Mouse (Mus musculus): ENCODE results near the gene Spg11. TPM values are rescaled to one million over a fixed set of nuclear protein-coding genes. Genes with fewer than 3 reads are reported as not detected.

Spg11 gene
- polyA plus RNA-seq, 1 experiment from 2014 or later = 7.3 TPM

DNA sequence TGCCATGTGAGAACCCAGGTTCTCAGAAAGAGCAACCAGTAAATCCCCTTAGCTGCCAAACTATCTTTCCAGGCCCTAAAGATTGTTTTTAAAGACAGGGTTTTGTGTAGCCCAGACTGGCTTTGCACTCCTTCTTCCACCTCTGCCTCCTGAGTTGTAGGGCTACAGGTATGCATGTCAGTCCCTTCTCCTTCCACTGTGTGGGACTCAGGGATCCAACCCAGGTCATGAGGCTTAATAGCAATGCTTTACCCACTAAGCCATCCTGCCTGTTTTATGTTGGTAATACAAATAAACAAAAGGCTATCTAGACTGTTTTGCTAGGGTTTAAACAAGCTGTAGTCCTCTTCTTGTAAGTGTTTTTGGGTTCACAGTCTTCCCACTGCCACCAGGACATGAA lies 39.4 kb upstream of the Spg11 start:
- no peaks in the 10 kb centered on the region for H3K27me3 ChIP-seq (ENCODE audit: control insufficient read depth, insufficient read depth, low read depth, low read length)
- H3K4me1 ChIP-seq (ENCODE audit: control insufficient read depth, insufficient read depth, low read length) = no peaks in the 10 kb centered on the region
- H3K9ac ChIP-seq (ENCODE audit: low read depth, low read length) = no peak overlapping the region
- H3K9me3 ChIP-seq (replicated peaks; ENCODE audit: control insufficient read depth, low read length, poor library complexity, severe bottlenecking) = no peaks in the 10 kb centered on the region
- H3K36me3 ChIP-seq (ENCODE audit: control insufficient read depth, insufficient read depth, low read length) = 0 out of 2 replicates have a peak, but pooled peaks cover 2% of the 10 kb centered on the region
- no peak for ATAC-seq
- no peak overlapping the region for H3K4me3 ChIP-seq (ENCODE audit: low read depth, low read length)
- no peak overlapping the region for H3K4me2 ChIP-seq (ENCODE audit: low read length)
- H3K27ac ChIP-seq (ENCODE audit: low read length) = no peak overlapping the region

DNA sequence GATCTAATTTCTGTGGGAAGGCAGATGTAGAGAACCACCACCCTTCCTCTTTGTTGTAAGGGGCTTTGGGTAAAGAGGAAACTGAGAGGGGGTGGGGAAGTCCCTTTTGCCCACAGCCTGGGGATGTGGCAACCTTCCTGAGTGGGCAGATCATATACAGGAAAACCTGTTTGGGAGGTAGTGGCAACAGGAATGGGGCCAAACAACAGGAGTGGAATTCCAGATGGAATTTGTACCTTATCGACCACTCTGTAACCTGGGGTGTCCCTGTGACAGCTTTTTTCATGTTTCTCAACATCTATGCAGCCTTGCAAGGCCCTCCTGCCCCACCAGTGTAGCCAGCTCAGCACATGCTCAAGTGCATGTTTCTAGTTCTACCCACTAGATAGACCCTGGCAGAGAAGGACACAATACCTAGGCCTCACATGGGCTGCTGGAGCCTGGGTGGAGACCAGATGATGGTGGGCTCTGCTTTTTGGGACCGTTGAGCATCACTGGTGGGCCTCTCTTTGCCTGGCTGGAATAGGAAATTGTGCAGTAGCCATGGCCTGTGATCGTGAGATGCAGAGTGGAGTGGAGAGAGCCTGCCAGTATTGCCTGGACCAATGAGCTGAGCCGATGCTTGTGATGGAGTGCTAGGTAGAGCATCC lies 38.0 kb upstream of the Spg11 start:
- no peak for ATAC-seq
- no peak overlapping the region for H3K9ac ChIP-seq (ENCODE audit: low read depth, low read length)
- no peaks in the 10 kb centered on the region for H3K27me3 ChIP-seq (ENCODE audit: control insufficient read depth, insufficient read depth, low read depth, low read length)
- 0 out of 2 replicates have a peak, but pooled peaks cover 2% of the 10 kb centered on the region for H3K36me3 ChIP-seq (ENCODE audit: control insufficient read depth, insufficient read depth, low read length)
- no peak overlapping the region for H3K27ac ChIP-seq (ENCODE audit: low read length)
- no peaks in the 10 kb centered on the region for H3K9me3 ChIP-seq (replicated peaks; ENCODE audit: control insufficient read depth, low read length, poor library complexity, severe bottlenecking)
- 92% methylated on average over 4 of the region's 4 CpGs for WGBS
- H3K4me1 ChIP-seq (ENCODE audit: control insufficient read depth, insufficient read depth, low read length) = no peaks in the 10 kb centered on the region
- no peak overlapping the region for H3K4me3 ChIP-seq (ENCODE audit: low read depth, low read length)
- no peak overlapping the region for H3K4me2 ChIP-seq (ENCODE audit: low read length)

DNA sequence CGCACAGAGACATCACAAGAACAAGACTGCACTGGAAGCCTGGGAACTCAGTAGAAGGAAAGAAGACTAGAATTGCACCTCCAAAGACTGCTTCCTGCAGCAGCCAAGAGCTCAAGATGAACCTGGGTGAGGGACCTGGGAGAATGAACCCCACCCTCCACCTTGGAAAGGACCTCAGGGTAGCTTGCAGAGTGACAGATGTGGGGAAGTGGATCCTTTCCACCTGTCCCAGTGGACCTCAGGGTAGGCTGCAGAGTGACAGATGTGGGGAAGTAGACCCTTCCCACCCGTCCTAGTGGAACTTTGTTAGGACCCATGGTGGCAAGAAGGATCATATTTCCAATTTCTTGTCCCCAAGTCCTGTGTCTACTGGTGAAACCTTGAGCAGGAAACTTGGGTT lies 37.1 kb upstream of the Spg11 start:
- ATAC-seq = no peak
- 79% methylated on average over 2 of the region's 2 CpGs for WGBS
- H3K4me3 ChIP-seq (ENCODE audit: low read depth, low read length) = no peak overlapping the region

DNA sequence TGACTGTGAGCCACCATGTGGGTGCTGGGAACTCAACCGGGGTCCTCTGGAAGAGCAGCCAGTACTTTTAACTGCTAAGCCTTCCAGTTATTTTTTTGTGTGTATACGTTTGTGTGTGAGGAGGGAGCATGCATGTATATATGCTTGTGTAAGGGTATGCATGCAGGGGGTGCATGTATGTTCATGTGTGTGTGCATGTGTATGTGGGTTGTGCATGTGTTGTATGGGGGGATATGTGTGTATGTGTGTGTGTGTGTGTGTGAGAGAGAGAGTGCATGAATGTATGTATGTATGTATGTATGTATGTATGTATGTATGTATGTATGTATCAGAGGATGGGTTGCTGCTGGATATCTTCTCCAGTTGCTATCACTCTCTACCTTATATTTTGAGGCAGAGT lies 36.3 kb upstream of the Spg11 start:
- H3K36me3 ChIP-seq (ENCODE audit: control insufficient read depth, insufficient read depth, low read length) = 0 out of 2 replicates have a peak, but pooled peaks cover 2% of the 10 kb centered on the region
- no peak for ATAC-seq
- H3K27me3 ChIP-seq (ENCODE audit: control insufficient read depth, insufficient read depth, low read depth, low read length) = no peaks in the 10 kb centered on the region
- no peak overlapping the region for H3K4me3 ChIP-seq (ENCODE audit: low read depth, low read length)
- no peak overlapping the region for H3K27ac ChIP-seq (ENCODE audit: low read length)
- 93% methylated on average over 2 of the region's 2 CpGs for WGBS
- no peak overlapping the region for H3K9ac ChIP-seq (ENCODE audit: low read depth, low read length)
- H3K9me3 ChIP-seq (replicated peaks; ENCODE audit: control insufficient read depth, low read length, poor library complexity, severe bottlenecking) = no peaks in the 10 kb centered on the region
- no peak overlapping the region for H3K4me2 ChIP-seq (ENCODE audit: low read length)
- H3K4me1 ChIP-seq (ENCODE audit: control insufficient read depth, insufficient read depth, low read length) = no peaks in the 10 kb centered on the region

More for the DNA sequence above, 37.1 kb upstream of the Spg11 start:
- H3K4me2 ChIP-seq (ENCODE audit: low read length) = no peak overlapping the region
- no peaks in the 10 kb centered on the region for H3K9me3 ChIP-seq (replicated peaks; ENCODE audit: control insufficient read depth, low read length, poor library complexity, severe bottlenecking)
- no peak overlapping the region for H3K9ac ChIP-seq (ENCODE audit: low read depth, low read length)
- no peak overlapping the region for H3K27ac ChIP-seq (ENCODE audit: low read length)
- H3K4me1 ChIP-seq (ENCODE audit: control insufficient read depth, insufficient read depth, low read length) = no peaks in the 10 kb centered on the region
- H3K36me3 ChIP-seq (ENCODE audit: control insufficient read depth, insufficient read depth, low read length) = 0 out of 2 replicates have a peak, but pooled peaks cover 2% of the 10 kb centered on the region
- H3K27me3 ChIP-seq (ENCODE audit: control insufficient read depth, insufficient read depth, low read depth, low read length) = no peaks in the 10 kb centered on the region

DNA sequence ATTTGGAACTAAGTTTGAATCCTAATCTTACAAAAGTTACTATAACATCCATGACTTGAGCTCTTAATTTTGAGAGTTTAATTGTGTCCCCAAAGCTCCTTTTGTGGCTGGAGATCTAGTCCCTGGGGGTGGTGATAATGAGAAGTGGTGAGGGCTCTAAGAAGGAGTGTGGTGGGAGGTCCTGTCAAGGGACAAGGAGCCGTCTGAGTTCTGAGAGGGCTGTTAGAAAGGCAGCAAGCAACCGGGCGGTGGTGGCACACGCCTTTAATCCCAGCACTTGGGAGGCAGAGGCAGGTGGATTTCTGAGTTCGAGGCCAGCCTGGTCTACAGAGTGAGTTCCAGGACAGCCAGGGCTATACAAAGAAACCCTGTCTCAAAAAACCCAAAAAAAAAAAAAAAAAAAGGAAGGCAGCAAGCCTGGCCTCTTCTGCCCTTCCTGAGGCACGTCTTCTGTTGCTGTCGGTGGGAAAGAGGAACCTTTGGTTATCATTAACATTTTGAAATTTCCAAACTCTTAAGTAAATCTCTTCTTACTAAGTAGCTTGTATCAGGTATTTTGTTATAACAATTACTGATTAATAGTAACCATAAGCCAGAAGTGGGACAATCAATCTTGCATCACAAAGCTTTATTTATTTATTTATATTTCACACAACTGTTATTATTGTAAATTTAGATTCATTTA lies 35.6 kb upstream of the Spg11 start:
- no peaks in the 10 kb centered on the region for H3K9me3 ChIP-seq (replicated peaks; ENCODE audit: control insufficient read depth, low read length, poor library complexity, severe bottlenecking)
- no peak for ATAC-seq

DNA sequence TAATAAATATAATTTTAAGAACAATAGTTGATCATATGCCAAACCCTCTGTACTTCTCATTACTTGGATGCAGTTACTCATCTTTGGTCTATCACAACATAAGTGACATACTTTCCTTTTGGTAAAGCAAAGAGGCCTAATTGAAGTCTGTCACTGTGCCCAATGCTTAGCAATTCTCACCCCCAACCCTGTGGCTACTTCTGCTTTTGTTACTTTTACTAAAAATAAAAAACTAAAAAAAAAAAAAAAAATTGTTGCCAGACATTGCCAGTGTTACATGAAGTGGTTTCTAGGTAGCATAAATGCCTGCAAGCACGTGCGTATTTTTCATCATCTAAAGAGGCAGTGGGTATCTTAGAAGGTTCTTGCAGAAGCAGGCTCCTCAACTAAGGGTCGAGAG lies 34.7 kb upstream of the Spg11 start:
- no peak overlapping the region for H3K4me2 ChIP-seq (ENCODE audit: low read length)
- no peaks in the 10 kb centered on the region for H3K4me1 ChIP-seq (ENCODE audit: control insufficient read depth, insufficient read depth, low read length)
- ATAC-seq = no peak
- H3K9ac ChIP-seq (ENCODE audit: low read depth, low read length) = no peak overlapping the region
- WGBS = 87% methylated on average over 3 of the region's 3 CpGs
- no peak overlapping the region for H3K4me3 ChIP-seq (ENCODE audit: low read depth, low read length)
- no peaks in the 10 kb centered on the region for H3K9me3 ChIP-seq (replicated peaks; ENCODE audit: control insufficient read depth, low read length, poor library complexity, severe bottlenecking)
- 0 out of 2 replicates have a peak, but pooled peaks cover 2% of the 10 kb centered on the region for H3K36me3 ChIP-seq (ENCODE audit: control insufficient read depth, insufficient read depth, low read length)
- no peak overlapping the region for H3K27ac ChIP-seq (ENCODE audit: low read length)
- H3K27me3 ChIP-seq (ENCODE audit: control insufficient read depth, insufficient read depth, low read depth, low read length) = no peaks in the 10 kb centered on the region; the same call in 1 of the 2 replicates

More for the DNA sequence above, 35.6 kb upstream of the Spg11 start:
- WGBS = 79% methylated on average over 6 of the region's 7 CpGs
- H3K36me3 ChIP-seq (ENCODE audit: control insufficient read depth, insufficient read depth, low read length) = 0 out of 2 replicates have a peak, but pooled peaks cover 2% of the 10 kb centered on the region
- no peak overlapping the region for H3K27ac ChIP-seq (ENCODE audit: low read length)
- no peak overlapping the region for H3K4me3 ChIP-seq (ENCODE audit: low read depth, low read length)
- H3K4me2 ChIP-seq (ENCODE audit: low read length) = no peak overlapping the region
- no peaks in the 10 kb centered on the region for H3K4me1 ChIP-seq (ENCODE audit: control insufficient read depth, insufficient read depth, low read length)
- H3K27me3 ChIP-seq (ENCODE audit: control insufficient read depth, insufficient read depth, low read depth, low read length) = no peaks in the 10 kb centered on the region; the same call in 1 of the 2 replicates
- H3K9ac ChIP-seq (ENCODE audit: low read depth, low read length) = no peak overlapping the region

DNA sequence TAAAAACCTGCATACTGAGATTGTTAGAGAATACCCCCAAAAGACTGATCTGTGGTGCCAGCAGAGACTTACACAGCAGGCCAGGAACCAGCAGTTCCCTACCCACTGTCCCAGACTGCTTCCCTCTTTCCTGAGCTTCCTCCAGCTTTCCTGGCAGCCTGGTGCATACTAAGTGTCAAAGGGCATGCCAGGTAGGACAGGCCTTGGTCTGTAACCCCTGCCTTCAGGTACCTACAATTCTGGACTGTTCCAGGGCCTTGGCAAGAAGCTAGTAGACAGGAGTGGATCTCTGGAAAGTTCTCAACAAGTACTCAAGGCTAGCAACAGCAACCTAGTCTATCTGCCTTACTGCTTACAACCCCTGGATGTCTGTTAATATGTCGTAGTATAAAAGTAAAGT lies 33.0 kb upstream of the Spg11 start:
- H3K36me3 ChIP-seq (ENCODE audit: control insufficient read depth, insufficient read depth, low read length) = 0 out of 2 replicates have a peak, but pooled peaks cover 2% of the 10 kb centered on the region
- H3K9ac ChIP-seq (ENCODE audit: low read depth, low read length) = no peak overlapping the region
- peaks cover 4% of the 10 kb centered on the region for H3K4me1 ChIP-seq (ENCODE audit: control insufficient read depth, insufficient read depth, low read length)
- H3K27ac ChIP-seq (ENCODE audit: low read length) = no peak overlapping the region
- WGBS = 90% methylated on average over 1 of the region's 1 CpGs
- no peak overlapping the region for H3K4me2 ChIP-seq (ENCODE audit: low read length)
- no peak for ATAC-seq
- no peaks in the 10 kb centered on the region; the same call in 1 of the 2 replicates for H3K27me3 ChIP-seq (ENCODE audit: control insufficient read depth, insufficient read depth, low read depth, low read length)
- no peaks in the 10 kb centered on the region for H3K9me3 ChIP-seq (replicated peaks; ENCODE audit: control insufficient read depth, low read length, poor library complexity, severe bottlenecking)
- H3K4me3 ChIP-seq (ENCODE audit: low read depth, low read length) = no peak overlapping the region

DNA sequence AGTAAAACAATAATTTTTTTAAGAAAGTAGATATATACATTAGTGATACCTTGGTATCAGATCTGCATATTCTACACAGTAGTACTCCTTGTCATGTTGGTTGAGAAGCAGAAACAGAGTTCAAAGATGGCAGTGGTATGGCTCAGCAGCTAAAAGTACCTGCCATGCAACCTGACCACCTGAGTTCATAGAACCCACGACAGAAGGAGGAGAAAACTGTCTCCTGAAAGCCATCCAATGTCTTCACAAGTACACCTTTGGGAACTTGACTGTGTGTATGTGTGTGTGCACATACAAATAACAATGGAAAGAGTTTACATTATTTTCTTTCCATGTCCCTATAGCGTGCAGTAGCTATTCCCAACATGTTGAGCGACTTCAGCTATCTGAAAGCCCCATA lies 31.5 kb upstream of the Spg11 start:
- ATAC-seq = no peak
- H3K36me3 ChIP-seq (ENCODE audit: control insufficient read depth, insufficient read depth, low read length) = 0 out of 2 replicates have a peak, but pooled peaks cover 2% of the 10 kb centered on the region
- 84% methylated on average over 3 of the region's 3 CpGs for WGBS
- no peaks in the 10 kb centered on the region for H3K9me3 ChIP-seq (replicated peaks; ENCODE audit: control insufficient read depth, low read length, poor library complexity, severe bottlenecking)
- no peak overlapping the region for H3K4me3 ChIP-seq (ENCODE audit: low read depth, low read length)
- H3K4me1 ChIP-seq (ENCODE audit: control insufficient read depth, insufficient read depth, low read length) = peaks cover 4% of the 10 kb centered on the region
- H3K27me3 ChIP-seq (ENCODE audit: control insufficient read depth, insufficient read depth, low read depth, low read length) = no peaks in the 10 kb centered on the region; the same call in 1 of the 2 replicates
- H3K9ac ChIP-seq (ENCODE audit: low read depth, low read length) = no peak overlapping the region
- no peak overlapping the region for H3K27ac ChIP-seq (ENCODE audit: low read length)
- no peak overlapping the region for H3K4me2 ChIP-seq (ENCODE audit: low read length)

DNA sequence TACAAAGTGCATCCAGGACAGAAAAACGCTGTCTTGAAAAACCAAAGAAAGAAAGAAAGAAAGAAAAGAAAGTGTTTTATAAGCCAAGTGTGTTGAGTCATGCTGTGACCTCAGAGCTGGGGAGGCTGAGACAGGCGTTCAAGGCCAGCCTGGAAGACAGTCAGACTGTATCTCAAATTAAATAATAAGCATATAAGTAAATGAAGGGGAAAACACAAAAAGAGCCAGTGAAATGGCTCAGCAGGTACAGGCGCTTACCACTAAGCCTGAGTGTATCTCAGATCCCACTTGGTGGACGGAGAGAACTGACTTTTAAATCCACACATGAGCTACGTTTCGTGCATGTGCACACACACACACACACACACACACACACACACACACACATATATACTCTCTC lies 31.1 kb upstream of the Spg11 start:
- H3K4me3 ChIP-seq (ENCODE audit: low read depth, low read length) = no peak overlapping the region
- H3K4me2 ChIP-seq (ENCODE audit: low read length) = no peak overlapping the region
- H3K27me3 ChIP-seq (ENCODE audit: control insufficient read depth, insufficient read depth, low read depth, low read length) = no peaks in the 10 kb centered on the region; the same call in 1 of the 2 replicates
- WGBS = 94% methylated on average over 6 of the region's 6 CpGs
- H3K27ac ChIP-seq (ENCODE audit: low read length) = no peak overlapping the region
- peaks cover 4% of the 10 kb centered on the region for H3K4me1 ChIP-seq (ENCODE audit: control insufficient read depth, insufficient read depth, low read length)
- 0 out of 2 replicates have a peak, but pooled peaks cover under 1% of the 10 kb centered on the region for H3K36me3 ChIP-seq (ENCODE audit: control insufficient read depth, insufficient read depth, low read length)
- no peak overlapping the region for H3K9ac ChIP-seq (ENCODE audit: low read depth, low read length)
- no peaks in the 10 kb centered on the region for H3K9me3 ChIP-seq (replicated peaks; ENCODE audit: control insufficient read depth, low read length, poor library complexity, severe bottlenecking)
- ATAC-seq = no peak

All from midbrain, embryonic 16.5 days (tissue).